In the genomic region with DNA sequence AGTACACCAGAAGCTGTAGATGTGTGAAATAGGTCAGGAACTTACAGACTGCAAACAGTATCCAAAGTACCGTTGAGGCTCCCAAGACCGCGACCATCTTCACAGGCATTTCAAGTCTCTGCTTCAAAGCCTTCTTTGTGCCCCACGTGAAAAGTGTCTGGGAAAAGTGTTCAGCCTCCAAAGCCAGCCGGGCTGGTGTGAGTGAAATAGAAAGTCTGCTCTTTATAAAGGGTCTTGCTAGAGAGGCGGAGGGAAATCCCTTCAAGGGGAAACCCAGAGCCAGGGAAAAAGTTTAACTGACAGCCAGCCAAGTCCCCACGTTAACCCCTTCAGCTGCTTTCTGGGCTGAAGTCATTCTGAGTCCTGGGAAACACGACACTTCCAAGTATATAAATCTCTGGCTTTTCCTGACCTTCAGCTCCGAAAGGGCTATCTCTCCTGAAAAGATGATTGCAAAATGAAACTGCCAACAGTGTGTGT, we compare ENCODE assay signal across 8 mouse cellular contexts. TPM values are rescaled to one million over a fixed set of nuclear protein-coding genes. Genes with fewer than 3 reads are reported as not detected.
DNase-seq lines count a peak whose midpoint lies in the region; ATAC-seq and TF ChIP-seq lines count a peak whose summit lies in the region.

A gene (minus strand): TSS at position 430 of the 480 bp plus-strand sequence.

- no peaks in the 10 kb centered on the region for H3K9me3 ChIP-seq in forebrain, embryonic 13.5 days (replicated peaks)
- H3K9me3 ChIP-seq in heart, postnatal 0 days (replicated peaks; ENCODE audit: control insufficient read depth, low read length): no peaks in the 10 kb centered on the region
- no peaks in the 10 kb centered on the region for H3K9me3 ChIP-seq in liver, embryonic 14.5 days (ENCODE audit: control insufficient read depth, low read length)
- no peaks in the 10 kb centered on the region for H3K9me3 ChIP-seq in neural tube, embryonic 13.5 days

- peak within 1 kb of the TSS; percentile 41 for H3K27ac ChIP-seq in forebrain, embryonic 13.5 days
- H3K27ac ChIP-seq in heart, postnatal 0 days (ENCODE audit: low read depth): peak within 1 kb of the TSS; percentile 84
- H3K27ac ChIP-seq in liver, embryonic 14.5 days: no peak within 1 kb of the TSS
- H3K27ac ChIP-seq in neural tube, embryonic 13.5 days (replicated peaks): peak within 1 kb of the TSS; percentile 70

- H3K4me2 ChIP-seq in forebrain, embryonic 13.5 days: peak within 1 kb of the TSS; percentile 58
- peak within 1 kb of the TSS; percentile 82 for H3K4me2 ChIP-seq in heart, postnatal 0 days (ENCODE audit: low read depth, low read length)
- peak within 1 kb of the TSS; percentile 26; the same call in 1 of the 2 replicates for H3K4me2 ChIP-seq in liver, embryonic 14.5 days (ENCODE audit: low read depth)
- peak within 1 kb of the TSS; percentile 47 for H3K4me2 ChIP-seq in neural tube, embryonic 13.5 days

- no peaks in the 10 kb centered on the region for H3K27me3 ChIP-seq in forebrain, embryonic 13.5 days
- H3K27me3 ChIP-seq in heart, postnatal 0 days (ENCODE audit: control insufficient read depth, insufficient read depth, low read length): no peaks in the 10 kb centered on the region
- no peaks in the 10 kb centered on the region for H3K27me3 ChIP-seq in liver, embryonic 14.5 days (ENCODE audit: control insufficient read depth, insufficient read depth, low read length)
- no peaks in the 10 kb centered on the region for H3K27me3 ChIP-seq in neural tube, embryonic 13.5 days

- 0 out of 2 replicates have a peak, but pooled peaks cover 2% of the 10 kb centered on the region for H3K36me3 ChIP-seq in forebrain, embryonic 13.5 days (ENCODE audit: poor library complexity, severe bottlenecking)
- peaks cover 2% of the 10 kb centered on the region for H3K36me3 ChIP-seq in heart, postnatal 0 days (replicated peaks; ENCODE audit: control insufficient read depth, insufficient read depth, low read length)
- no peaks in the 10 kb centered on the region; the same call in 1 of the 2 replicates for H3K36me3 ChIP-seq in liver, embryonic 14.5 days (replicated peaks; ENCODE audit: control insufficient read depth, insufficient read depth, low read depth)
- no peaks in the 10 kb centered on the region for H3K36me3 ChIP-seq in neural tube, embryonic 13.5 days

- 0% methylated on average over 9 of the region's 9 CpGs for WGBS in forebrain, embryonic 13.5 days
- 6% methylated on average over 9 of the region's 9 CpGs for WGBS in heart, postnatal 0 days
- WGBS in liver, embryonic 14.5 days (ENCODE audit: insufficient replicate concordance): 19% methylated on average over 9 of the region's 9 CpGs
- 6% methylated on average over 9 of the region's 9 CpGs for WGBS in neural tube, embryonic 13.5 days

- no peak for DNase-seq in urinary bladder, adult 2 months (ENCODE audit: low spot score)
- no peak for DNase-seq in urinary bladder, postnatal 10 days (ENCODE audit: low spot score)
- peak; percentile 70 for DNase-seq in heart, postnatal 0 days (ENCODE audit: low spot score)
- DNase-seq in kidney, postnatal 10 days: peak; percentile 68
- peak in 2 of 3 experiments; percentile 16 to 27 for DNase-seq in liver, embryonic 14.5 days (ENCODE audit: low read depth in 3 of 3, low spot score in 3 of 3)
- no peak for DNase-seq in c-Kit-positive CD71-positive TER-119-positive erythroid progenitor cells, embryonic 14.5 days (ENCODE audit: low spot score)

- H3K9ac ChIP-seq in forebrain, embryonic 13.5 days: peak within 1 kb of the TSS; percentile 58
- H3K9ac ChIP-seq in heart, postnatal 0 days (replicated peaks; ENCODE audit: low read depth, low read length): peak within 1 kb of the TSS; percentile 73
- H3K9ac ChIP-seq in liver, embryonic 14.5 days (replicated peaks): peak within 1 kb of the TSS; percentile 34; the same call in 1 of the 2 replicates
- H3K9ac ChIP-seq in neural tube, embryonic 13.5 days: peak within 1 kb of the TSS; percentile 56

- peak; percentile 86 for ATAC-seq in forebrain, embryonic 13.5 days
- peak; percentile 54; the same call in 1 of the 2 replicates for ATAC-seq in heart, postnatal 0 days (ENCODE audit: insufficient read depth, low read depth)
- ATAC-seq in liver, embryonic 14.5 days (ENCODE audit: insufficient read depth): peak; percentile 37; the same call in 1 of the 2 replicates
- ATAC-seq in neural tube, embryonic 13.5 days (ENCODE audit: low read depth): peak; percentile 73

- no peak for TF ChIP-seq CTCF in heart, postnatal 0 days (IDR thresholded peaks at IDR 0.05; ENCODE audit: low read depth)
- no peak for TF ChIP-seq CTCF in liver, embryonic 14.5 days (IDR thresholded peaks at IDR 0.05; ENCODE audit: low read depth)

- TF ChIP-seq EP300 in heart, postnatal 0 days (IDR thresholded peaks at IDR 0.05; ENCODE audit: low read depth): no peak
- no peak for TF ChIP-seq EP300 in liver, embryonic 14.5 days (IDR thresholded peaks at IDR 0.05; ENCODE audit: low read depth)

- H3K4me1 ChIP-seq in forebrain, embryonic 13.5 days: peaks cover 40% of the 10 kb centered on the region
- H3K4me1 ChIP-seq in heart, postnatal 0 days (ENCODE audit: control insufficient read depth, insufficient read depth): peaks cover 14% of the 10 kb centered on the region
- H3K4me1 ChIP-seq in liver, embryonic 14.5 days (replicated peaks; ENCODE audit: control insufficient read depth in 2 of 2, insufficient read depth in 2 of 2, low read length in 1 of 2): 0 out of 4 replicates have a peak, but pooled peaks cover under 1 to 1% of the 10 kb centered on the region in 2 experiments
- peaks cover 22% of the 10 kb centered on the region for H3K4me1 ChIP-seq in neural tube, embryonic 13.5 days (replicated peaks)

- peak within 1 kb of the TSS; percentile 38 for H3K4me3 ChIP-seq in forebrain, embryonic 13.5 days
- peak within 1 kb of the TSS; percentile 64 for H3K4me3 ChIP-seq in heart, postnatal 0 days (ENCODE audit: low read depth, low read length)
- peak within 1 kb of the TSS; percentile 39 to 70 for H3K4me3 ChIP-seq in liver, embryonic 14.5 days (ENCODE audit: insufficient read depth in 1 of 2, low read depth in 2 of 2, low read length in 2 of 2)
- peak within 1 kb of the TSS; percentile 35 for H3K4me3 ChIP-seq in neural tube, embryonic 13.5 days

RNA-seq across cellular contexts. Expression of the gene that starts here (rescaled TPM):
- polyA plus RNA-seq in urinary bladder, adult 2 months (2012; rRNA removed): 43.3 and 46.6 TPM in 2 replicates
- polyA plus RNA-seq in forebrain, embryonic 13.5 days (2015; fragmentation: Nextera tagmentation; extraction: Ambion mirVana): 28.1 and 32.9 TPM in 2 replicates
- 52.1 and 62.4 TPM in 2 replicates for total RNA-seq in heart, postnatal 0 days (2014; rRNA removed; ENCODE audit: low replicate concordance)
- polyA plus RNA-seq in heart, postnatal 0 days (2015; fragmentation: Nextera tagmentation; extraction: Ambion mirVana): 49.3 and 51.3 TPM in 2 replicates
- 13.5 and 22.3 TPM in 2 replicates for polyA plus RNA-seq in liver, embryonic 14.5 days (2012; rRNA removed)
- polyA plus RNA-seq in liver, embryonic 14.5 days (2014; fragmentation: Nextera tagmentation; extraction: Ambion mirVana): 71.1 and 74.2 TPM in 2 replicates
- polyA plus RNA-seq in neural tube, embryonic 13.5 days (2015; fragmentation: Nextera tagmentation; extraction: Ambion mirVana): 27.9 and 37.4 TPM in 2 replicates

Comparison
In these comparisons a context has a peak if more than half of its experiments do, and no peak if none do; other contexts are left out.
1. DNase-seq: peak in heart, postnatal 0 days (single experiment), kidney, postnatal 10 days (single experiment) and liver, embryonic 14.5 days (2 of 3); none in urinary bladder, adult 2 months (single experiment), urinary bladder, postnatal 10 days (single experiment) and c-Kit-positive CD71-positive TER-119-positive erythroid progenitor cells, embryonic 14.5 days (single experiment).
2. H3K4me2 ChIP-seq: peak in every context shown above with its lines; median percentile 82 in heart, postnatal 0 days; 58 in forebrain, embryonic 13.5 days; 47 in neural tube, embryonic 13.5 days; 26 in liver, embryonic 14.5 days.
3. Peak in every context shown above with its lines, with median percentiles within 50 percentile points of each other: ATAC-seq, H3K4me3 ChIP-seq and H3K9ac ChIP-seq.